Mouse (Mus musculus) gastrocnemius, postnatal 36 days (tissue): ENCODE results near the gene Ddx56. TPM values are rescaled to one million over a fixed set of nuclear protein-coding genes. Genes with fewer than 3 reads are reported as not detected.
A peak's percentile ranks its signal among the peaks of the same experiment; 100 is the strongest.
"Not testable (repeated sequence)": the region's sequence is repeated elsewhere in the genome, so short reads cannot be mapped to it uniquely, and the experiment has no call there.

Experiments used
- DNase-seq, 2 experiments: peaks; one replicate each; pipeline ENCODE4 v3.0.0; 2022
- intact Hi-C: fragments of 180-260 bp; cut with DNase I; formaldehyde crosslinking; loops from one replicate; pipeline ENCODE4 v1.15.1; 2025
- total RNA-seq, 2 experiments: library from RNA; stranded (reverse); gene quantifications; 2 replicates each; pipeline ENCODE4 v1.2.3; 2021

Gene Ddx56
- total RNA-seq, 2 experiments from 2014 or later, result 22.0 to 30.1 TPM

DNA sequence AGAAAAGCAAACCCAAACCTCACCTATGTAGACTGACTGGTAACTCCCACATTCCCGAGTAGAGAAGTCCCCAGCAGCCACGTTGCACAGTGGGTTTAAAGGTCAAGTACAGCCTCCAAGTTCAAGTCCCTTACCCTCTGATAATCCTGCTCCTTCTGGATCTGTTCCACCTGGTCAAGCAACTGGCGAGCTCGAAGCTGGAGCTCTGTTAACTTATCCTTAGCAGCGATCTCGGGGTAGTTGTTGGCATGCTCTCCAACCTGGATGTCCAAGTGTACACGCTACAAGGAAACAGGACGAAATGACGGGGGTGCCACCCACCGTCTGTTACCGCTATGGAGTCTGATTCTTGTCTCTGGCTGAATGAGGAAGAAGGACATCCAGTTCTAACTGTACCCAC is 6.0 kb upstream of the Ddx56 start:
- DNase-seq, result no peak
- intact Hi-C loops, result no loop called here

- intact Hi-C loops, result no loop called here
- no peak for DNase-seq
Measured at GRCm38 (mm10) chr11:6266621-6267020, 951 bp downstream of the Ddx56 start.

DNA sequence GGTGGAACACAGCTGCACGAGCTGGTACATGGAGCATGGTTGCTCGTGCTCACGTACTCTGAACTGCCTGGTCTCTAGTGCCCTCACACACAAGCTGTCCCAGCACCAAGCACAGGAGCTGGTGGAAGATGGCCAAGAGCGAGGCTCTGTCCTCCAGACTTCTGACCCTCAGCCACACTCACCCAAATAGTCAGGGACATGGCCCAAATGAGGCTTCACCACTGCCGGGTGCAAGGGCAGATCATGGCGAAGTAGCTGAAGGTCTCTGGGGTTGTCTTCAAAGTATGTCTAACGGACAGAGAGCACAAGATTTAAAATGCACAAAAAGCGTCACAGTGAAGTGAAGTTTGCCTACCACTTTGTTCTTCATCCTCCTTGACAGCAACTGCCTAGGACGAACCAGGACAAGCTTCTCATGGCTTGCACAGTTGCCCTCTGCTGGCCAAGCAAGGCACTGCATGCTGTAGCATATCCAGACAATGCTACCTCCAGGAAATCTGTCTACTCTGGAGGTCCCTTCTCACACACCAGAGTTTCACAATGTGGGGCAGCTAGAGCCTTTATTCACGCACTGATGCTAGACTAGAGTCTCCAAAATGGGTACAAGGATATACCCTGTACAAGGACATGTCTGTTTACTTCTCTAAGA is 6.0 kb downstream of the Ddx56 start:
- peak; percentile 54 to 62 for DNase-seq
- intact Hi-C loops, result loop anchor here (5.0 kb wide), 2 partner anchors 64 to 269 kb away; no protein-coding TSS in a partner anchor

DNA sequence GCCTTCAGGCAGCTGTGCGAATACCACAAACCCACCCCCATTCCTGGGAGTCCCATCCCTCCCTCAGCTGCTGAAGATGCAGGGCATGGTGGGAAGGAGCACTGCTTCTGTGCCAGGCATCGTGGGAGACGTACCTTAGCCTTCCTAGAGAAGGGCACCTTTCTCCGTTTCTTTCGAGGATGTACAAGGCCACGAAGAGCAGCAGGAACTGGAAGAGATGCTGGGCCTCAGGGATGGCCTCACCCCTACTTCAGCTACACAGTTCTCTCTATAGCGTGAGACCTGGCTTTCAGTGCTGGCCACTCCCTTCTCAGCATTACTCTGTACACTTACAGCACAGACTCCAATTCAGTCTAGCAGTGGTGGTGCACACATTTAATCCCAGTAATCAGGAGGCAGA is 8.2 kb downstream of the Ddx56 start:
- intact Hi-C loops, result no loop called here

DNA sequence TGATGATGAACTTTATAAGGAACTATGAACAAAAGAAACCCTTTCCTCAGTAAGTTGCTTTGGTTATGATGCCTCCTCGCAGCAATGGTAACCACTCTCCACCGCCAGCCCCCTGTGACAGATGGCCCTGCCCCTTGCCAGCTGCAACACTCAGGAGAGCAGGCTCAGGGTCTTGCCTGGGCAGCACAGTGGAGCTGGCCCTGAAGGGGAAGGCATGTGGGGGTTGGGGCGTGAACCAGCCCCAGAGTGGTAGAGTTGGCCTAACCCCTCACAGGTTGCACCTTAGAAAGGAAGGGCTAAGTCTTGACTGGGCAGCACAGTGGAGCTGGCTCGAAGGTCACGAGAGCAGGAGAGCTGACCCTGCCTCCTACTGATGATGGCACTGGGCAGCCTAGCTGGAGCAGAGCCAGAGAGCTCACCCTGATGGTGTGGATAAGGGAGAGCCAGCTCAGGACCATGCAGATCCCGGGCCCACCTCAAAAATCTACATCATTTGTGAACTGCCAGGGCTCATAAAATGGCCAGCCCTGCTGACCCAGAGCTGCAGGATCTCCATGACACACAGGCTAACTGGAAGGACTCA is 11.0 kb downstream of the Ddx56 start:
- DNase-seq, result no peak
- intact Hi-C loops, result no loop called here

More for the DNA sequence above, 8.2 kb downstream of the Ddx56 start:
- DNase-seq, result no peak

DNA sequence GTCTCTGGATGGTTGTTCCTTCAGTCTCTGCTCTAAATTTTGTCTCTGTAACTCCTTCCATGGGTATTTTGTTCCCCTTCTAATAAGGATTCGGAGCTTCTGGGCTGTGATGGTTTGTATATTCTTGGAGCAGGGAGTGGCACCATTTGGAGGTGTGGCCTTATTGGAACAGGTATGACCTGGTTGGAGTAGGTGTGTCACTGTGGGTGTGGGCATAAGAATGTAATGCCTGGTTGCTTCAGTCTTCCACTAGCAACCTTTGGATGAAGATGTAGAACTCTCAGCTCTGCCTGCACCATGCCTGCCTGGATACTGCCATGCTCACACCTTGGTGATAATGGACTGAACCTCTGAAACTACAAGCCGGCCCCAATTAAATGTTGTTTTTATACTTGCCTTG is 13.0 kb downstream of the Ddx56 start:
- intact Hi-C loops, DNase-seq: not testable (repeated sequence)

DNA sequence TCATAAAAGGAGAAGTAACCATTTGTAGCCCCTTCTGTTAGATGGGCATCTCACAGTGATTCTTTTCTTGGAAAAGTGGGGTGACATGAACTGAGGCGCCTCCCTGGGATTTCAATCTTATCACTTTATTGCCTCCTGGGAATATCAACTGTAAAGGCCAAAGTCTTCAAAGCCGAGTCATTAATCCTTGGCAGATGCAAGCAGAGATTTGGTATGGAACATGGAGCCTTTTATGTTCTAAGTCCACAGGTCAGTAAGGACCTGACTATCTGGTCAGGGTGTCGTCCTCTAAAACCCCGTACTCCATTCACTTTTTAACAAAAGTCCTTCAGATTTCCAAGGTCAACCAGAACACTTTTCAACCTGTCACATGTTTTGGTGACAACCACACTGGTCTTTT is 14.7 kb downstream of the Ddx56 start:
- intact Hi-C loops, result no loop called here

GRCm38 (mm10) chr11:6252248-6252647 is 15.3 kb downstream of the Ddx56 start:
- intact Hi-C loops, result no loop called here
- no peak for DNase-seq

More for the DNA sequence above, 14.7 kb downstream of the Ddx56 start:
- no peak for DNase-seq

GRCm38 (mm10) chr11:6244707-6245106 is 22.9 kb downstream of the Ddx56 start:
- intact Hi-C loops, result no loop called here
- no peak for DNase-seq

GRCm38 (mm10) chr11:6233025-6233424 is 34.5 kb downstream of the Ddx56 start:
- no peak for DNase-seq
- intact Hi-C loops, result no loop called here

DNA sequence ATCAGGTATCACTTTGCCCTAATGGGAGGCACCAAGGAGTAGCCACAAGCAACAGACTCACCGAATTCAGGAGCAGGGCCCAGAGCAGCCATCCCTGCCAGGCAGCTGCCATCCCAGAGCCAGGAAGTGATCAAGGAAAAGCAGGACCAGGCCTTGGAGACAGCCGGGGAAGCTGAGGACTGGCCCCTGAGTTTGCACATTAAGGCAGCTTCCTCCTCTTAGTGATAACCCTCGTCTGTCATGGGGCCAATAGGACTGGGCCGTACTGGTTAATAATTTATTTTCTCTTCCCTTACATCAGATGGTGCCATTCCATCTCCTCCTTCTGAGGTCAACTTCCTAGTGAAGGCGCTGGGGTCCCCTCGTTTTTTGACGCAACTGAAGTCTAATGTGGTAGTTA is 37.6 kb downstream of the Ddx56 start, which contains the start of gene Npc1l1:
Gene Npc1l1 (minus strand): TSS at position 132 of the 400 bp plus-strand sequence.
- intact Hi-C loops, result no loop called here
- DNase-seq, result no peak

- intact Hi-C loops, result no loop called here
- DNase-seq, result no peak
Measured at GRCm38 (mm10) chr11:6224541-6225229, 42.9 kb downstream of the Ddx56 start.

GRCm38 (mm10) chr11:6222187-6222586 is 45.4 kb downstream of the Ddx56 start:
- intact Hi-C loops, result no loop called here
- DNase-seq, result no peak

DNA sequence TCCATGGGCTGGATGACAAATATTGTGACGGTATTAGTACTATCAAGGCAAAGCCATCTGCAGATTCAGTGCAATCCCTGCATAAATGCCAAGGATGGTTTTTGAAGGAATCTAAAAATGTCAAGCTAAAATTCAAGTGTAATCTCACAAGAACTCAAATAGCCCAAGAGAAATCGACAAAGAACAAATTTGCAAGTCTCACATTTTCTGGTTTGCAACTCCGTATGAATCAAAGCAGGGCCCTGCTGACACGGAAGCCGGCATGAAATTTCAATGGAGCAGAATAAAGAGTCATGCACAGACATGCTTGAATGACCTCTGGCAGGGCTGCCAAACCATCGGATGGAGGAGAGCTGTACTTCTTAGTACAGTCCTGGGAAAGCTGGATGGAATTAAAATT is 47.6 kb downstream of the Ddx56 start:
- DNase-seq, result no peak
- intact Hi-C loops, result no loop called here

- DNase-seq, result no peak
- intact Hi-C loops, result no loop called here
Measured at GRCm38 (mm10) chr11:6218189-6218896, 49.2 kb downstream of the Ddx56 start.

- no peak for DNase-seq
- intact Hi-C loops, result no loop called here
Measured at GRCm38 (mm10) chr11:6216834-6217233, 50.7 kb downstream of the Ddx56 start.

Other genes starting within 250 kb of the Ddx56 start
- gene Camk2b, start 201.4 kb downstream of the Ddx56 start, total RNA-seq, result 100 to 1,000 TPM in 1 of 2 experiments, 10 to 100 TPM in 1; 95.5 to 115 TPM
- under 1 TPM; 0.15 to 0.20 TPM for gene A730071L15Rik, start 67.7 kb downstream of the Ddx56 start, total RNA-seq
- gene Nudcd3, start 67.4 kb downstream of the Ddx56 start, total RNA-seq, result 10 to 100 TPM; 58.5 to 62.8 TPM
- under 1 TPM; 0.08 to 0.20 TPM for gene Npc1l1, start 37.6 kb downstream of the Ddx56 start, total RNA-seq
- gene Tmed4, start 7.1 kb upstream of the Ddx56 start, total RNA-seq, result 10 to 100 TPM; 51.6 to 60.8 TPM
- 100 to 1,000 TPM; 628 to 695 TPM for gene Ogdh, start 23.9 kb upstream of the Ddx56 start, total RNA-seq
- 10 to 100 TPM; 41.1 to 53.3 TPM for gene Zmiz2, start 121.3 kb upstream of the Ddx56 start, total RNA-seq
- 100 to 1,000 TPM; 206 to 211 TPM for gene Ppia, start 147.7 kb upstream of the Ddx56 start, total RNA-seq
- 10 to 100 TPM; 36.4 to 49.2 TPM for gene H2afv, start 176.7 kb upstream of the Ddx56 start, total RNA-seq
- 10 to 100 TPM; 19.7 to 20.7 TPM for gene Purb, start 208.1 kb upstream of the Ddx56 start, total RNA-seq